Mouse (Mus musculus): ENCODE results near the gene Gm45711. TPM values are rescaled to one million over a fixed set of nuclear protein-coding genes. Genes with fewer than 3 reads are reported as not detected.
"Not testable (repeated sequence)": the region's sequence is repeated elsewhere in the genome, so short reads cannot be mapped to it uniquely, and the experiment has no call there.

Gm45711 gene
- polyA plus RNA-seq, 1 experiment from 2014 or later, result not detected

- peaks cover 10% of the 10 kb centered on the region for H3K36me3 ChIP-seq (replicated peaks)
- H3K27ac ChIP-seq, result peak overlapping the region; percentile 92
- peak; percentile 80 for DNase-seq (ENCODE audit: extremely low spot score, low spot score)
- no peaks in the 10 kb centered on the region for H3K9me3 ChIP-seq
- peak overlapping the region; percentile 66 for H3K4me3 ChIP-seq
- peaks cover 23% of the 10 kb centered on the region for H3K4me1 ChIP-seq
- WGBS, result under 1% methylated on average over 52 of the region's 54 CpGs
- H3K27me3 ChIP-seq (ENCODE audit: poor library complexity, severe bottlenecking), result peaks cover 11% of the 10 kb centered on the region; the same call in 1 of the 2 replicates
Measured at GRCm38 (mm10) chr8:104340233-104341105, 30.6 kb upstream of the Gm45711 start.

DNA sequence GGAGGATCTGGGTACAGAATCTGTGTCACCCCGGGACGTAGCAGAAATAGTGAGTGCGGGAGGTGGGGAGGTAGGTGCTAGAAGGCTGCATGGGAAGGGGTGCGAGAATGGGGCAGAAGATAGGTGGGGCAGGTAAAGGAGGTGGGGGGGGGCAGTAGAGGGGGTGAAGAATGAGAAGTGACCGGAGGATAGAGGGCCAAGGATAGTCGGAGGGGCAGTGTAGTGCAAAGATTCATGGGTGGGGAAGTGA lies 30.0 kb upstream of the Gm45711 start:
- Histone ChIP-seq H3K4me3 (peak overlapping the region; percentile 66), H3K36me3 (replicated peaks) (peaks cover 5% of the 10 kb centered on the region; the same call in 1 of the 2 replicates), H3K9me3 (no peaks in the 10 kb centered on the region), H3K27me3 (ENCODE audit: poor library complexity, severe bottlenecking) (peaks cover 11% of the 10 kb centered on the region; the same call in 1 of the 2 replicates), H3K4me1 (peaks cover 23% of the 10 kb centered on the region), H3K27ac (peak overlapping the region; percentile 92)
- WGBS, result under 1% methylated on average over 6 of the region's 6 CpGs
- no peak for DNase-seq (ENCODE audit: extremely low spot score, low spot score)

GRCm38 (mm10) chr8:104339229-104339982 lies 29.5 kb upstream of the Gm45711 start, which contains the start of gene Cmtm3:
Cmtm3 (plus strand) TSS chr8:104339410.
- Histone ChIP-seq H3K27ac (peak within 1 kb of the TSS; percentile 92), H3K36me3 (replicated peaks) (0 out of 2 replicates have a peak, but pooled peaks cover 1% of the 10 kb centered on the region), H3K9me3 (no peaks in the 10 kb centered on the region), H3K4me3 (peak within 1 kb of the TSS; percentile 66), H3K27me3 (ENCODE audit: poor library complexity, severe bottlenecking) (peaks cover 11% of the 10 kb centered on the region; the same call in 1 of the 2 replicates), H3K4me1 (peaks cover 23% of the 10 kb centered on the region)
- no peak for DNase-seq (ENCODE audit: extremely low spot score, low spot score)
- WGBS, result 12% methylated on average over 17 of the region's 18 CpGs

- 57% methylated on average over 3 of the region's 3 CpGs for WGBS
- Histone ChIP-seq H3K9me3 (no peaks in the 10 kb centered on the region), H3K27ac (no peak overlapping the region), H3K27me3 (ENCODE audit: poor library complexity, severe bottlenecking) (peaks cover 11% of the 10 kb centered on the region; the same call in 1 of the 2 replicates), H3K36me3 (replicated peaks) (no peaks in the 10 kb centered on the region), H3K4me1 (peaks cover 23% of the 10 kb centered on the region), H3K4me3 (no peak overlapping the region)
- DNase-seq (ENCODE audit: extremely low spot score, low spot score), result peak; percentile 12
Measured at GRCm38 (mm10) chr8:104337890-104338289, 28.0 kb upstream of the Gm45711 start.

DNA sequence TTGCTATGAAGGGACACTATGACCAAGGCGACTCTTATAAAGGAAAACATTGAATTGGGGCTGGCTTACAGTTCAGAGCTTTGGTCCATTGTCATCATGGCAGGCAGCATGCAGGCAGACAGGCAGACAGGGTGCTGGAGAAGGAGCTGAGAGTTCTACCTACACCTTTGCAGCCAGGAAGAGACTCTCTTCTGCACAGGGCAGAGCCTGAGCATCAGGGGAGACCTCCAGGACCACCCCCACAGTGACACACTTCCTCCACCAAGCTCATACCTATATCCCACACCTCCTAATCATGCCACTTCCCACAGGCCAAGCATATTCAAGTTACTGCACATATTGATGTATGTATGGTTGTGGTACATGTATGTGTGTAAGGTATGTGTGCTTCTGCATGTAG lies 26.9 kb upstream of the Gm45711 start:
- peaks cover 21% of the 10 kb centered on the region for H3K4me1 ChIP-seq
- 85% methylated on average over 1 of the region's 1 CpGs for WGBS
- DNase-seq (ENCODE audit: extremely low spot score, low spot score), result no peak
- H3K4me3 ChIP-seq, result no peak overlapping the region
- no peaks in the 10 kb centered on the region for H3K36me3 ChIP-seq (replicated peaks)
- H3K9me3 ChIP-seq, result no peaks in the 10 kb centered on the region
- H3K27me3 ChIP-seq (ENCODE audit: poor library complexity, severe bottlenecking), result peaks cover 9% of the 10 kb centered on the region; the same call in 1 of the 2 replicates
- no peak overlapping the region for H3K27ac ChIP-seq

GRCm38 (mm10) chr8:104334196-104334595 lies 24.3 kb upstream of the Gm45711 start:
- peaks cover 5% of the 10 kb centered on the region; the same call in 1 of the 2 replicates for H3K27me3 ChIP-seq (ENCODE audit: poor library complexity, severe bottlenecking)

DNA sequence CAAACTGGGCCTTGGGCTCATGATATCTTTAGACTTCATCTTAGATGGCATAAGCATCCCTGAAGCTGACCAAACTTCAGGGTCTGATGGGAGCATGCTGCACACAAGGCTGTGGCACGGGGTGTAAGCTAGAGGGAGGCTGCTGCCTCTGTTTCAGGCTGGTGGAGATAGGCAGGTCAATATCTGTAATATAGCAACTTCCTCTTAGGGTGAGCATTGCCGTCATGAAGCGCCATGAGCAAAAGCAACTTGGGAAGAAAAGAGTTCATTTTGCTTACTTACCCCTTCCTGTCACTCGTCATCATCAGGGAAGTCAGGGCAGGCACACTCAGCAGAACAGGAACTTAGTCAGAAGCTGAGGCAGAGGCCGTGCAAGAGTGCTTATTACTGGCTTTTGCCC lies 23.9 kb upstream of the Gm45711 start:
- 81% methylated on average over 5 of the region's 5 CpGs for WGBS
- H3K4me1 ChIP-seq, result no peaks in the 10 kb centered on the region
- no peaks in the 10 kb centered on the region for H3K36me3 ChIP-seq (replicated peaks)
- H3K27ac ChIP-seq, result no peak overlapping the region
- DNase-seq (ENCODE audit: extremely low spot score, low spot score), result no peak
- no peak overlapping the region for H3K4me3 ChIP-seq
- peaks cover 3% of the 10 kb centered on the region; the same call in 1 of the 2 replicates for H3K27me3 ChIP-seq (ENCODE audit: poor library complexity, severe bottlenecking)
- no peaks in the 10 kb centered on the region for H3K9me3 ChIP-seq

More at GRCm38 (mm10) chr8:104334196-104334595, 24.3 kb upstream of the Gm45711 start:
- WGBS, result 72% methylated on average over 1 of the region's 1 CpGs
- peaks cover under 1% of the 10 kb centered on the region; the same call in 1 of the 2 replicates for H3K4me1 ChIP-seq
- no peaks in the 10 kb centered on the region for H3K36me3 ChIP-seq (replicated peaks)
- H3K4me3 ChIP-seq, result no peak overlapping the region
- DNase-seq (ENCODE audit: extremely low spot score, low spot score), result peak; percentile 11
- H3K9me3 ChIP-seq, result no peaks in the 10 kb centered on the region
- no peak overlapping the region for H3K27ac ChIP-seq

- 84% methylated on average over 5 of the region's 5 CpGs for WGBS
- DNase-seq (ENCODE audit: extremely low spot score, low spot score), result peak; percentile 9
- H3K27ac ChIP-seq, result no peak overlapping the region
- no peaks in the 10 kb centered on the region for H3K36me3 ChIP-seq (replicated peaks)
- H3K4me1 ChIP-seq, result no peaks in the 10 kb centered on the region
- no peaks in the 10 kb centered on the region for H3K9me3 ChIP-seq
- no peak overlapping the region for H3K4me3 ChIP-seq
- H3K27me3 ChIP-seq (ENCODE audit: poor library complexity, severe bottlenecking), result no peaks in the 10 kb centered on the region
Measured at GRCm38 (mm10) chr8:104332665-104333631, 23.1 kb upstream of the Gm45711 start.

GRCm38 (mm10) chr8:104321930-104322329 lies 12.0 kb upstream of the Gm45711 start, which contains the start of gene Cmtm2b:
Cmtm2b (plus strand) TSS chr8:104322230.
- H3K27me3 ChIP-seq (ENCODE audit: poor library complexity, severe bottlenecking); H3K4me1 ChIP-seq; H3K4me3 ChIP-seq; H3K27ac ChIP-seq; H3K36me3 ChIP-seq (replicated peaks); H3K9me3 ChIP-seq: not testable (repeated sequence)
- WGBS, result 90% methylated on average over 12 of the region's 12 CpGs
- peak; percentile 11 for DNase-seq (ENCODE audit: extremely low spot score, low spot score)

- WGBS, result 85% methylated on average over 11 of the region's 11 CpGs
- H3K4me1 ChIP-seq; H3K9me3 ChIP-seq; DNase-seq (ENCODE audit: extremely low spot score, low spot score); H3K4me3 ChIP-seq; H3K36me3 ChIP-seq (replicated peaks); H3K27ac ChIP-seq; H3K27me3 ChIP-seq (ENCODE audit: poor library complexity, severe bottlenecking): not testable (repeated sequence)
Measured at GRCm38 (mm10) chr8:104321267-104321666, 11.4 kb upstream of the Gm45711 start, which contains the start of gene Gm11020. Gm11020 (plus strand) TSS chr8:104321567.

- H3K27me3 ChIP-seq (ENCODE audit: poor library complexity, severe bottlenecking), result no peaks in the 10 kb centered on the region
- H3K4me3 ChIP-seq, result no peak overlapping the region
- H3K9me3 ChIP-seq, result no peaks in the 10 kb centered on the region
- no peaks in the 10 kb centered on the region for H3K4me1 ChIP-seq
- no peaks in the 10 kb centered on the region for H3K36me3 ChIP-seq (replicated peaks)
- no peak overlapping the region for H3K27ac ChIP-seq
- no peak for DNase-seq (ENCODE audit: extremely low spot score, low spot score)
- 73% methylated on average over 4 of the region's 4 CpGs for WGBS
Measured at GRCm38 (mm10) chr8:104313311-104313710, 3.4 kb upstream of the Gm45711 start.

DNA sequence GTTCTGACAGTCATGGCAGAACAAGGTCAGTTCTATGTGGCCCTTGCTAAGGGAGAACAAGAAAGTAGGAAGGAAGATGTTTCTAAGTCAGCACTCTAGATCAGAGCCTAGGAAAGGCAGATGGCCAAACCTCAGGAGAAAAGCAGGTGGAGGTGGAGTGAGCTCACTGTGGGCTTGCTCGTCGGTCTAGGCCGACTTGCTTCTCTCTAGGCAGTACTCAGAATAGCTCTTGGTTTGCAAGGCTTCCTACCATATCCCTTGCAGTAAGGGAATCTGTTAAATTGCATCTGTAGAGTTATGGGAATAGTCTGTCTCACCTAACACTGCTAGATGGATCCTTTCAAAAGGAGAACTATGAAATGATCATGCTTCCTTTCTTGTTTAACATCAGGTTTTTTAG lies 2.1 kb upstream of the Gm45711 start:
- not testable (repeated sequence) for H3K36me3 ChIP-seq (replicated peaks); H3K4me1 ChIP-seq; DNase-seq (ENCODE audit: extremely low spot score, low spot score); H3K27me3 ChIP-seq (ENCODE audit: poor library complexity, severe bottlenecking); H3K9me3 ChIP-seq; H3K27ac ChIP-seq; H3K4me3 ChIP-seq
- WGBS, result 95% methylated on average over 3 of the region's 3 CpGs

Measured in forebrain, embryonic 10.5 days (tissue).